10 mouse cellular contexts compared by ENCODE assay signal in the genomic region with DNA sequence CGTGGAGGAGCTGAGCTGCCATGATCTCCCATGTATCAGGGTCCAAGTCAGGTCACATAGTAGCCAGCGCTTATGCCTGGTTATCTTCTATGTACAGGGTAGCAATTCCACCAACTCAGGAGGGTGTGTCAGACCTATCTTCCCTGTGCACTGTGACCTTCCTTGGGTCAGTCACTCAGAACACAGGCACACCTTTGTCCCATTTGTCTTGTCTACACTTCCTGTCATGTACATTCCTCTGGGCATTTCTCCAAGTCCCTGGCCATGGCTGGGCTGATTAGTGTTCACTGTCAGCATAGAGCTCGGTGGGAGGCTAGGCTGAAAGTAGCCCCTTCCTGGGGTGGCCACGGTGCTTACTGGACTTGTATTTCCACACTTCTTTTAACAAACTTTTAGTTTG. TPM values are rescaled to one million over a fixed set of nuclear protein-coding genes. Genes with fewer than 3 reads are reported as not detected.
DNase-seq lines count a peak whose midpoint lies in the region; ATAC-seq lines count a peak whose summit lies in the region.
"Had no signal": no experiment of that assay in that cellular context is flagged by ENCODE, and none has a peak within 500 bp of the region (broad histone marks: within the 10 kb centered on the region; RNA-seq: fewer than 3 reads in every experiment).

No protein-coding gene starts in this region.

- H3K4me2 ChIP-seq in hindbrain, embryonic 14.5 days (replicated peaks): no peak overlapping the region
- no peak overlapping the region for H3K4me2 ChIP-seq in hindbrain, embryonic 13.5 days

- no peak overlapping the region for H3K4me3 ChIP-seq in hindbrain, embryonic 14.5 days (replicated peaks; ENCODE audit: low read length)
- H3K4me3 ChIP-seq in hindbrain, embryonic 13.5 days: no peak overlapping the region

- 0 out of 2 replicates have a peak, but pooled peaks have one; percentile 21 for ATAC-seq in hindbrain, embryonic 14.5 days (ENCODE audit: low FRiP score)
- ATAC-seq in hindbrain, embryonic 13.5 days (ENCODE audit: low FRiP score): no peak

- DNase-seq in hindbrain, embryonic 14.5 days (ENCODE audit: low spot score): no peak
- DNase-seq in c-Kit-positive CD71-positive TER-119-positive erythroid progenitor cells, embryonic 14.5 days (ENCODE audit: low spot score): peak; percentile 88
- DNase-seq in kidney, postnatal 14 days: peak; percentile 56
- peak; percentile 57 to 67 for DNase-seq in spleen, postnatal 14 days (ENCODE audit: low spot score in 2 of 2)
- DNase-seq in layer of hippocampus, postnatal 25 days (ENCODE audit: extremely low spot score in 1 of 2, low spot score in 1 of 2): no peak
- DNase-seq in cerebellum, adult 11-12 months: no peak
- DNase-seq in urinary bladder, postnatal 14 days (ENCODE audit: low spot score): no peak
- DNase-seq: cerebellum, postnatal 14 days; midbrain, embryonic 14.5 days had no signal

- 77% methylated on average over 4 of the region's 4 CpGs for WGBS in hindbrain, embryonic 14.5 days
- 88% methylated on average over 4 of the region's 4 CpGs for WGBS in hindbrain, embryonic 13.5 days

- H3K27ac ChIP-seq in hindbrain, embryonic 14.5 days: no peak overlapping the region
- no peak overlapping the region for H3K27ac ChIP-seq in hindbrain, embryonic 13.5 days

- no peaks in the 10 kb centered on the region for H3K27me3 ChIP-seq in hindbrain, embryonic 14.5 days (ENCODE audit: control insufficient read depth, insufficient read depth, low read length)
- no peaks in the 10 kb centered on the region for H3K27me3 ChIP-seq in hindbrain, embryonic 13.5 days

- peaks cover 16% of the 10 kb centered on the region for H3K36me3 ChIP-seq in hindbrain, embryonic 14.5 days (replicated peaks; ENCODE audit: control insufficient read depth, insufficient read depth)
- H3K36me3 ChIP-seq in hindbrain, embryonic 13.5 days: peaks cover 28% of the 10 kb centered on the region

- H3K4me1 ChIP-seq in hindbrain, embryonic 14.5 days (replicated peaks; ENCODE audit: control insufficient read depth, insufficient read depth, low read length): no peaks in the 10 kb centered on the region
- H3K4me1 ChIP-seq in hindbrain, embryonic 13.5 days (replicated peaks): peaks cover 19% of the 10 kb centered on the region

- H3K9ac ChIP-seq in hindbrain, embryonic 14.5 days: no peak overlapping the region
- H3K9ac ChIP-seq in hindbrain, embryonic 13.5 days: no peak overlapping the region

- no peaks in the 10 kb centered on the region for H3K9me3 ChIP-seq in hindbrain, embryonic 14.5 days (ENCODE audit: control insufficient read depth, low read length)
- H3K9me3 ChIP-seq in hindbrain, embryonic 13.5 days: no peaks in the 10 kb centered on the region

RNA-seq across cellular contexts. Expression of a gene that starts 11.7 kb away (rescaled TPM):
- polyA plus RNA-seq in hindbrain, embryonic 14.5 days (2014; fragmentation: Nextera tagmentation; extraction: Ambion mirVana): 37.0 and 41.3 TPM in 2 replicates
- 29.4 and 29.9 TPM in 2 replicates for polyA plus RNA-seq in hindbrain, embryonic 13.5 days (2015; fragmentation: Nextera tagmentation; extraction: Ambion mirVana)
- total RNA-seq in layer of hippocampus, postnatal 25 days (2021): 10 to 100 TPM; 70.0 to 78.1 TPM

RNA-seq across cellular contexts. Expression of a gene that starts 32.4 kb away (rescaled TPM):
- polyA plus RNA-seq in hindbrain, embryonic 14.5 days (2014; fragmentation: Nextera tagmentation; extraction: Ambion mirVana): 0.99 and 2.0 TPM in 2 replicates
- polyA plus RNA-seq in hindbrain, embryonic 13.5 days (2015; fragmentation: Nextera tagmentation; extraction: Ambion mirVana): 3.4 and 3.8 TPM in 2 replicates
- total RNA-seq in layer of hippocampus, postnatal 25 days (2021): under 1 TPM; 0.47 to 0.61 TPM

RNA-seq across cellular contexts. Expression of a gene that starts 34.2 kb away (rescaled TPM):
- 74.0 and 83.0 TPM in 2 replicates for polyA plus RNA-seq in hindbrain, embryonic 14.5 days (2014; fragmentation: Nextera tagmentation; extraction: Ambion mirVana)
- polyA plus RNA-seq in hindbrain, embryonic 13.5 days (2015; fragmentation: Nextera tagmentation; extraction: Ambion mirVana): 53.5 and 55.0 TPM in 2 replicates
- 10 to 100 TPM; 50.3 to 57.5 TPM for total RNA-seq in layer of hippocampus, postnatal 25 days (2021)

RNA-seq across cellular contexts. Expression of a gene that starts 34.3 kb away (rescaled TPM):
- 17.2 and 18.7 TPM in 2 replicates for polyA plus RNA-seq in hindbrain, embryonic 14.5 days (2014; fragmentation: Nextera tagmentation; extraction: Ambion mirVana)
- 25.7 and 27.7 TPM in 2 replicates for polyA plus RNA-seq in hindbrain, embryonic 13.5 days (2015; fragmentation: Nextera tagmentation; extraction: Ambion mirVana)
- total RNA-seq in layer of hippocampus, postnatal 25 days (2021): 10 to 100 TPM; 17.5 to 18.3 TPM

RNA-seq across cellular contexts. Expression of a gene that starts 48.3 kb away (rescaled TPM):
- 46.3 and 51.1 TPM in 2 replicates for polyA plus RNA-seq in hindbrain, embryonic 14.5 days (2014; fragmentation: Nextera tagmentation; extraction: Ambion mirVana)
- 57.0 and 61.8 TPM in 2 replicates for polyA plus RNA-seq in hindbrain, embryonic 13.5 days (2015; fragmentation: Nextera tagmentation; extraction: Ambion mirVana)
- total RNA-seq in layer of hippocampus, postnatal 25 days (2021): 10 to 100 TPM; 12.9 to 14.0 TPM

Comparison
In these comparisons a context has a peak if more than half of its experiments do, and no peak if none do; other contexts are left out.
1. DNase-seq: peak in c-Kit-positive CD71-positive TER-119-positive erythroid progenitor cells, embryonic 14.5 days (single experiment), kidney, postnatal 14 days (single experiment) and spleen, postnatal 14 days (2 of 2); none in hindbrain, embryonic 14.5 days (single experiment), layer of hippocampus, postnatal 25 days (0 of 2), cerebellum, adult 11-12 months (single experiment) and urinary bladder, postnatal 14 days (single experiment).